Mouse (Mus musculus) megakaryocyte-erythroid progenitor cell, adult 5-6 weeks (primary cell): ENCODE results near the gene Gm21776. TPM values are rescaled to one million over a fixed set of nuclear protein-coding genes. Genes with fewer than 3 reads are reported as not detected.
"Not testable (repeated sequence)": the region's sequence is repeated elsewhere in the genome, so short reads cannot be mapped to it uniquely, and the experiment has no call there.

ENCODE experiments used
- ATAC-seq: replicated peaks from 2 replicates; pipeline ENCODE4 v1.8.0; 2016; ENCODE audit warnings: mild to moderate bottlenecking, inconsistent platforms; ENCODE audit not compliant: severe bottlenecking, poor library complexity, low FRiP score, low TSS enrichment
- total RNA-seq, 2 experiments: library from RNA; stranded (forward) in 1 of 2; stranded (reverse) in 1 of 2; fragments of 200-1000, 215-1000 nt in 1 of 2; fragments of >200 nt in 1 of 2; fragmentation: Nextera tagmentation in 1 of 2; gene quantifications; 2 replicates each; pipeline ENCODE4 v1.2.3; 2014 to 2017

Gene Gm21776
- total RNA-seq (2014; fragmentation: Nextera tagmentation) = not detected in 2 replicates
- not detected in 2 replicates for total RNA-seq (2017)

DNA sequence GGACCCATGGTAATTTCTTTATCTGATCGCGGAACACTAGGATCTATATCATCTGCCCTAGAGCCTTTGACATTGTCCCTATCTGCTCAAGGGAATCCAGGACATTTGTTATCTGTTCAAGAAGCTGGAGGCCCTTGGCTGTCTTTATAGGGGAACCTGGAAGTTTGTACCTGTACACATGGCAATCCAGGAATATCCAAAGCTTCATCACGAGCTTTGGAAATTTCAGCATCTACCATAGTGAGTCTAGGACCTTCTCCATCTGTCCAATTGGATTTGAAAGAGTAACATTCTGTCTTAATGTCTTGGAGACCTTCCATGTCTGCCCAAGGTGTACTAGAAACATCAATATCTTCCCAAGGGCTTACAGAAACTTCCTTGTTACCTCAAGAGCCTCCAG lies at the start of gene Gm21776:
Gene Gm21776 (plus strand): TSS at position 301 of the 400 bp plus-strand sequence.
- ATAC-seq = not testable (repeated sequence)
